Mouse (Mus musculus) layer of hippocampus, postnatal 36 days (tissue): ENCODE measurements around the gene Trappc13. TPM values are rescaled to one million over a fixed set of nuclear protein-coding genes. Genes with fewer than 3 reads are reported as not detected.
"Not testable (repeated sequence)": the region's sequence is repeated elsewhere in the genome, so short reads cannot be mapped to it uniquely, and the experiment has no call there.

ENCODE experiments used
- DNase-seq, 2 experiments: peaks; one replicate each; pipeline ENCODE4 v3.0.0; 2022
- total RNA-seq, 2 experiments: library from RNA; stranded (reverse); gene quantifications; 2 replicates each; pipeline ENCODE4 v1.2.3; 2021

Trappc13 gene
- total RNA-seq = 10 to 100 TPM; 56.7 to 58.5 TPM

GRCm38 (mm10) chr13:104177796-104178649 lies at the start of gene Trappc13:
Gene Trappc13 (minus strand): TSS chr13:104178469.
- no peak for DNase-seq

- no peak for DNase-seq
Observed at GRCm38 (mm10) chr13:104227478-104227877, 49.2 kb upstream of the Trappc13 start.

GRCm38 (mm10) chr13:104204313-104204712 lies 26.0 kb upstream of the Trappc13 start:
- no peak for DNase-seq

GRCm38 (mm10) chr13:104195891-104196290 lies 17.6 kb upstream of the Trappc13 start:
- not testable (repeated sequence) for DNase-seq

GRCm38 (mm10) chr13:104187357-104187756 lies 9.1 kb upstream of the Trappc13 start:
- no peak for DNase-seq

GRCm38 (mm10) chr13:104179176-104179888 lies 1.1 kb upstream of the Trappc13 start:
- no peak for DNase-seq

- peak; percentile 96 for DNase-seq
Observed at GRCm38 (mm10) chr13:104178650-104179121, 417 bp upstream of the Trappc13 start, which contains the start of gene Trim23. Gene Trim23 (plus strand): TSS chr13:104178797.

GRCm38 (mm10) chr13:104176874-104177273 lies 1.4 kb downstream of the Trappc13 start:
- no peak for DNase-seq

- DNase-seq = no peak
Observed at GRCm38 (mm10) chr13:104172498-104172897, 5.8 kb downstream of the Trappc13 start.

GRCm38 (mm10) chr13:104171711-104172110 lies 6.6 kb downstream of the Trappc13 start:
- DNase-seq = no peak

- DNase-seq = no peak
Observed at GRCm38 (mm10) chr13:104155686-104156085, 22.6 kb downstream of the Trappc13 start.

GRCm38 (mm10) chr13:104155106-104155505 lies 23.2 kb downstream of the Trappc13 start:
- DNase-seq = no peak

- no peak for DNase-seq
Observed at GRCm38 (mm10) chr13:104154180-104154579, 24.1 kb downstream of the Trappc13 start.

GRCm38 (mm10) chr13:104145646-104146045 lies 32.6 kb downstream of the Trappc13 start:
- DNase-seq = no peak

- DNase-seq = no peak
Observed at GRCm38 (mm10) chr13:104144871-104145270, 33.4 kb downstream of the Trappc13 start.

GRCm38 (mm10) chr13:104139369-104140209 lies 38.7 kb downstream of the Trappc13 start:
- DNase-seq = peak; percentile 66 to 72

GRCm38 (mm10) chr13:104134510-104135085 lies 43.7 kb downstream of the Trappc13 start:
- DNase-seq = no peak

GRCm38 (mm10) chr13:104132561-104132960 lies 45.7 kb downstream of the Trappc13 start:
- no peak for DNase-seq

- DNase-seq = no peak
Observed at GRCm38 (mm10) chr13:104123662-104124381, 54.4 kb downstream of the Trappc13 start.

- DNase-seq = no peak
Observed at GRCm38 (mm10) chr13:104122078-104122840, 56.0 kb downstream of the Trappc13 start.
